Mouse (Mus musculus): Measurements from ENCODE around the gene Gbx1.

DNA sequence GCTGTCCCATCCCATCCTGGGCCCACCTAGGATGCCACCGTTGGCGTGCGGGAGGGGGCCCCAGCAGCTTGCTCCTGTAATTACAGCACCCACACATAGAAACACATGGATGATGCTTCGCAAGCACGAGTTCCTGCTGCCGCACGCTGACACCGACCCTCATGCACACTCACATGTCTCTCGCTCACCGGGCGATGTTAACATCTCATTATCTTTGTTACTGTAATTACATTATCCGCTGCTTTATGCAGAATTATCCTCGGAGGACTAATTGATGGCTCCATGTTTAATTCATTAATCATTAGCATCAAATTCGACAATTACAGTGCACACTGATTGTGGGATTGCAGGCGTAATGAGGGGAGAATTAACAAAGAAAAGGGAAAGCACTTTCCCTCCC is 32.0 kb downstream of the Gbx1 start:
- no peak for TF ChIP-seq CTCF (IDR thresholded peaks at IDR 0.05; ENCODE audit: borderline replicate concordance, extremely low read depth, insufficient read depth, insufficient read length)
- no peak for TF ChIP-seq POLR2A (IDR thresholded peaks at IDR 0.05; ENCODE audit: borderline replicate concordance, extremely low read depth, insufficient read depth, insufficient read length, poor library complexity, severe bottlenecking)
